Mouse (Mus musculus) lung, postnatal 0 days (tissue): ENCODE measurements at regions not wholly inside any gene's neighbourhood (a gene's known extent, or its start where the extent isn't known, plus 50 kb on each side); places are given as distances from the start of the nearest gene placed in this dataset.

Experiments
- CTCF ChIP-seq: IDR thresholded peaks from 2 replicates; pipeline ENCODE4 v1.5.1; 2016; ENCODE audit warnings: antibody characterized with exemption, mild to moderate bottlenecking
- EP300 ChIP-seq: IDR thresholded peaks from 2 replicates; pipeline ENCODE4 v1.6.1; 2016; ENCODE audit warnings: antibody characterized with exemption, mild to moderate bottlenecking, control low read depth

DNA sequence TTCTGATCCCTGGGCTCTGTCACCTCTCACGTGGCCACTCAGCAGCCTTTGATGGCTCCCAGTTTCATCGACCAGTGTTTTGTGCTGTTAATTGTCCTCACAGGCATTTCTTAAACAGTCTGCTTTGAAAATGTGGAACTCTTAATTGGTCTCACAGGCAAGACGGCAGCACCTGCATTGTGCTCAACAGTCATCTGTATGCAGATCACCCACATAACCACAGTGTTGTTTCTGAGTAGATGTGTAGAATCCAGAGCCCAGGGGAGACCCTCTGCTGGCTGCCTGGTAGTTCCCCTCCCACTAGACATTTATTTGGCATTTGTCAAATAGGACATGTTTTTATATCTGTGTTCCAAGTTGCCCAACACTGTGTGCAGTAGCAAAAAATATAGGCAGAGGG, 304.3 kb downstream of the Nucb2 start:
- TF ChIP-seq CTCF: no peak
- no peak for TF ChIP-seq EP300
